Mouse (Mus musculus): ENCODE data around the gene Adm2.

DNA sequence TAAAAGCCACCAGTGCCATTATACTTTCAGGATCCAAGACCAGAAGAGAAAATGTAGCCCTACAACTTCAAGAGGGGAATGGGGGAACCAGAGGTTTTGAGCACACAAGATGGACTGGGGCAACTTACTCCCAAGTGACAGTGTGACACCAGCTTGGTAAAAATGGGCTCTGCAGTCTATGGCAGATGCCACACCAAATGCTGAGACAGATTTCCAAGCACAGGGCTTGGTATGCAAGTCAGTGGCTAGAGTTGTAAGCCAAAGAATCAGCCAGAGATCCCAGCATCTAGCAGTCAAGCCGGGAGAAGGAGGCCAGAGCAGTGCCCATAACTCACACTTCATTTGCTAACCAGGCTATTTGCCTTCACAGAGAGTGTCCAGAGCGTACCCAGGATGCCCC, 24.8 kb upstream of the Adm2 start:
- no peak for TF ChIP-seq POLR2A (IDR thresholded peaks at IDR 0.05; ENCODE audit: insufficient read length, low read depth)
- no peak for TF ChIP-seq CEBPB (IDR thresholded peaks at IDR 0.05; ENCODE audit: insufficient read depth, poor library complexity, severe bottlenecking)
- TF ChIP-seq USF1 (IDR thresholded peaks at IDR 0.05; ENCODE audit: low read depth): no peak
- no peak for TF ChIP-seq MAX (IDR thresholded peaks at IDR 0.05; ENCODE audit: low read depth)

Measured in myocyte (in vitro differentiated cells).